Mouse (Mus musculus) heart, embryonic 12.5 days (tissue): ENCODE measurements around the gene Kat6b. TPM values are rescaled to one million over a fixed set of nuclear protein-coding genes. Genes with fewer than 3 reads are reported as not detected.
A peak's percentile ranks its signal among the peaks of the same experiment; 100 is the strongest.
"Not testable (repeated sequence)": the region's sequence is repeated elsewhere in the genome, so short reads cannot be mapped to it uniquely, and the experiment has no call there.

Experiments used
- ATAC-seq: fragments of 200-750 bp; cut with Nextera tagmentation; 2 replicates; pipeline ENCODE4 v1.8.0; 2017; ENCODE audit warnings: moderate TSS enrichment, moderate library complexity; ENCODE audit not compliant: insufficient number of reproducible peaks, low FRiP score
- H3K27ac ChIP-seq: fragments of 300-500 bp; sonication (generic); 2 replicates; pipeline ENCODE4 v1.5.1; 2016; ENCODE audit warnings: mild to moderate bottlenecking, moderate library complexity; ENCODE audit not compliant: poor library complexity, severe bottlenecking
- H3K27me3 ChIP-seq: fragments of 300-500 bp; sonication (generic); replicated peaks from 2 replicates; pipeline ENCODE4 v1.6.1; 2016; ENCODE audit warnings: mild to moderate bottlenecking, moderate library complexity
- H3K36me3 ChIP-seq: fragments of 300-500 bp; sonication (generic); 2 replicates; pipeline ENCODE4 v1.6.1; 2016; ENCODE audit warnings: mild to moderate bottlenecking, moderate library complexity
- H3K4me1 ChIP-seq: fragments of 300-500 bp; sonication (generic); replicated peaks from 2 replicates; pipeline ENCODE4 v1.6.1; 2016; ENCODE audit warnings: mild to moderate bottlenecking
- H3K4me2 ChIP-seq: fragments of 300-500 bp; sonication (generic); 2 replicates; pipeline ENCODE4 v1.6.1; 2016; ENCODE audit warnings: mild to moderate bottlenecking, moderate library complexity
- H3K4me3 ChIP-seq: fragments of 300-500 bp; sonication (generic); 2 replicates; pipeline ENCODE4 v1.5.1; 2016; ENCODE audit warnings: mild to moderate bottlenecking
- H3K9ac ChIP-seq: fragments of 300-500 bp; sonication (generic); 2 replicates; pipeline ENCODE4 v1.6.1; 2016; ENCODE audit warnings: mild to moderate bottlenecking, moderate library complexity
- H3K9me3 ChIP-seq: fragments of 300-500 bp; sonication (generic); replicated peaks from 2 replicates; pipeline ENCODE4 v1.6.1; 2016; ENCODE audit warnings: mild to moderate bottlenecking, moderate library complexity
- WGBS: fragments of 180-500 bp; shearing (Covaris S2); methylation state at CpG from one replicate; pipeline ENCODE4 v1.1.7; 2016; 5-methylcytosine and 5-hydroxymethylcytosine counted together
- polyA plus RNA-seq: library from polyadenylated mRNA; unstranded; fragments of >200 nt; fragmentation: Nextera tagmentation; extraction: Ambion mirVana; gene quantifications from 2 replicates; pipeline ENCODE4 v1.2.1, GENCODE M21; 2016

The Kat6b gene
- polyA plus RNA-seq, 1 experiment from 2014 or later, result 12.2 TPM

DNA sequence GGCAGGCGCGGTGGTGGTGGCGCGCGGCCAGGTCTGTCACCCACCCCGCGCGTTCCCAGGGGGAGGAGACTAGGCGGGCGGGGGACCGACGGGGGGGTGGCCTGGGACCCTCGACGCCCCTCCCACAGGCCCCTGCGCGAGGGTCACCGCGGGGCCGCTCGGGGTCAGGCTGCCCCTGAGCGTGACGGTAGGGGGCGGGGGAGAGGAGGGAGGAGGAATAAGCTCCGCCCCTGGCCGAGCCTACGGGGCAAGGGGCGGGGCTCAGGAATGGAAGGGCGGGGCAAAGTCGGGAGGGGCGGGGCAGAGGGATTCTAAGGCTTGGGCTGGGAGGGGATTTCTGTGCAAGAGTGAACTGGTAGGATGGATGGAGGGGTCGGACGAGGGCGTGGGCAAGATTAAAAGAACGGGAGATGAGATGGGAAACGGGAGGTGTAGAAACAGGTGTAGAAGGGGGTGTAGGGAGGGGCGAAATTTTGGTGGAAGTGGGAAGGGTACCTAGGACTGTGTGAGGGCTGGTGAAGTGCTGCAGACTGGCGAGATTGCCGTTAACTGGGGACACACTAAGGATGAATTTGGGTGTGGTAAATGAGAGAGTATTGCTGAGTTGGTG lies 19.9 kb downstream of the Kat6b start:
- no peaks in the 10 kb centered on the region for H3K27me3 ChIP-seq
- ATAC-seq, result peak; percentile 76
- 1% methylated on average over 25 of the region's 38 CpGs for WGBS
- peaks cover 4% of the 10 kb centered on the region for H3K36me3 ChIP-seq
- H3K4me1 ChIP-seq, result peaks cover 44% of the 10 kb centered on the region
- H3K9ac ChIP-seq, result peak overlapping the region; percentile 82
- H3K4me2 ChIP-seq, result peak overlapping the region; percentile 67
- peak overlapping the region; percentile 95 for H3K27ac ChIP-seq
- peak overlapping the region; percentile 80 for H3K4me3 ChIP-seq
- no peaks in the 10 kb centered on the region for H3K9me3 ChIP-seq

- Histone ChIP-seq H3K27ac (no peak overlapping the region), H3K4me3 (no peak overlapping the region), H3K4me1 (peaks cover 28% of the 10 kb centered on the region), H3K9me3 (no peaks in the 10 kb centered on the region), H3K36me3 (peaks cover 8% of the 10 kb centered on the region), H3K27me3 (no peaks in the 10 kb centered on the region), H3K9ac (no peak overlapping the region), H3K4me2 (no peak overlapping the region)
- WGBS, result 52% methylated on average over 4 of the region's 4 CpGs
- ATAC-seq, result no peak
These were observed 23.8 kb downstream of the Kat6b start for GRCm38 (mm10) chr14:21505036-21505435.

DNA sequence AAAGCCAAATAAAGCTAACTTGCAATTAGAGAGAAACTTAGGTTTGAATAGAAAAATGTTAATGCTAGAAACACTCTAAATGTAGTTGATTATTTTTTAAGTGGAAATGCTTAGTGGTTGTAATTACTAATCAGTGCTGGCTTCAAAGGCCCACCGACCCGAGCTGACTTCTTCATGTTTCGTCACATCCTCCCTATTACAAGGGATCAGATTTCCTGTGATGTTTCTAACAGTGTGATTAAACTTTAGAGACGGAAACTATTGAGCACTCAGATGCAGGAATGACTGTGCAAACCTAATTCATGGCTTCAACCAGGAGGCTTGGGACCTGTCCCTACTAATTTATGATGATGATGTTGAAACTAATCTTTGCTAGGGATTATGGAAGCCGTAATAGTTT lies 25.8 kb downstream of the Kat6b start:
- Histone ChIP-seq H3K4me1 (peaks cover 33% of the 10 kb centered on the region), H3K9me3 (no peaks in the 10 kb centered on the region), H3K4me3 (no peak overlapping the region), H3K9ac (no peak overlapping the region), H3K27ac (no peak overlapping the region), H3K4me2 (no peak overlapping the region), H3K36me3 (peaks cover 8% of the 10 kb centered on the region), H3K27me3 (no peaks in the 10 kb centered on the region)
- 73% methylated on average over 5 of the region's 5 CpGs for WGBS
- ATAC-seq, result no peak

GRCm38 (mm10) chr14:21509111-21509905 lies 28.1 kb downstream of the Kat6b start:
- Histone ChIP-seq H3K27me3 (no peaks in the 10 kb centered on the region), H3K9ac (no peak overlapping the region), H3K4me1 (peaks cover 31% of the 10 kb centered on the region), H3K36me3 (peaks cover 8% of the 10 kb centered on the region), H3K9me3 (no peaks in the 10 kb centered on the region), H3K4me2 (no peak overlapping the region), H3K27ac (no peak overlapping the region), H3K4me3 (no peak overlapping the region)
- ATAC-seq, result no peak
- WGBS, result 77% methylated on average over 3 of the region's 3 CpGs

DNA sequence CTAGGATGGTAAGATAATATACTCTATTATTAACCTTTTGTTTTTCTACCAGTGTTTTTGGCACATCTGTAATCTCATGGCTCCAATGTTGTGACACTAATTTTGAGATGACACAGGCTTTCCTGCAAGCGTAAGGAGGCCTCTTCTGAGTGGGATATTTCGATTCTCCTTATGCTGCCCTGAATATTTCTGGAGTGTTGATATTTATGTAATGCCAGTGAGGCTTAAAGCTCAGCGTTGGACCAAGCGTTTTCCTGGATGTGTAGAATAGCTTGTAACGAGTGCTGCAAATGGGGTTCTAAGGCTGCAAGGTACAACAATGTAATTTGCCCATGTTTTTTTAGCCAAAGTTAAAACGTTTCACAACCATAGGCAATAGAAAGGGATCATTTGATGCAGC lies 30.2 kb downstream of the Kat6b start:
- no peak overlapping the region for H3K4me2 ChIP-seq
- no peaks in the 10 kb centered on the region for H3K9me3 ChIP-seq
- H3K36me3 ChIP-seq, result peaks cover 6% of the 10 kb centered on the region
- 75% methylated on average over 6 of the region's 6 CpGs for WGBS
- H3K27me3 ChIP-seq, result no peaks in the 10 kb centered on the region
- no peak overlapping the region for H3K4me3 ChIP-seq
- peaks cover 23% of the 10 kb centered on the region for H3K4me1 ChIP-seq
- H3K9ac ChIP-seq, result no peak overlapping the region
- no peak for ATAC-seq
- no peak overlapping the region for H3K27ac ChIP-seq

DNA sequence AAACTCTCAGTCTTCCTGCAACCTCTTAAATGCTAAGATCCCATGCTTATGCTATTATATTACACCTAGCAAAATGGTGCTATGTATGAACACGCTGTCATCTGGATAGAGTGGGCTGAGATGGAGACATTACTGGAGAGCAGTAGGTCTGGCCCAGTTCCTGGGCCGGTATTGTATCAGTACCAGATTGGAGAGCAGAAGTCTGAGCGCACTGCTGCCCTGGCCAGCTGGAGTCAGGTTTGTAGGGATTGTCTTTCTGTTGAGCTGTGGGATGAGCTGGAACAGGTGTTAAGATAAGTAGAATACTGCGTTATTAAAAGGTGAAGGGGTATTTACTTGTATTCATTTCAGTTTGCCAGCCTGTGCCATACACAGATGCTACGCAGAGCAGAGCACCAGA lies 34.3 kb downstream of the Kat6b start:
- Histone ChIP-seq H3K36me3 (peaks cover 22% of the 10 kb centered on the region), H3K9ac (no peak overlapping the region), H3K4me2 (no peak overlapping the region), H3K4me1 (peaks cover 33% of the 10 kb centered on the region), H3K27me3 (no peaks in the 10 kb centered on the region), H3K4me3 (no peak overlapping the region), H3K9me3 (no peaks in the 10 kb centered on the region), H3K27ac (no peak overlapping the region)
- WGBS, result 92% methylated on average over 5 of the region's 5 CpGs
- ATAC-seq, result no peak

GRCm38 (mm10) chr14:21519307-21519706 lies 38.1 kb downstream of the Kat6b start:
- no peak overlapping the region for H3K9ac ChIP-seq
- no peak overlapping the region for H3K4me3 ChIP-seq
- no peak overlapping the region for H3K27ac ChIP-seq
- no peaks in the 10 kb centered on the region for H3K27me3 ChIP-seq
- no peak overlapping the region for H3K4me2 ChIP-seq
- no peaks in the 10 kb centered on the region for H3K9me3 ChIP-seq
- H3K36me3 ChIP-seq, result peaks cover 22% of the 10 kb centered on the region
- WGBS, result 63% methylated on average over 3 of the region's 3 CpGs
- H3K4me1 ChIP-seq, result peaks cover 41% of the 10 kb centered on the region
- no peak; the same call in 1 of the 2 replicates for ATAC-seq

GRCm38 (mm10) chr14:21520496-21520895 lies 39.3 kb downstream of the Kat6b start:
- ATAC-seq, result no peak
- H3K4me2 ChIP-seq, result no peak overlapping the region
- no peaks in the 10 kb centered on the region for H3K9me3 ChIP-seq
- no peak overlapping the region for H3K9ac ChIP-seq
- H3K4me1 ChIP-seq, result peaks cover 49% of the 10 kb centered on the region
- peak overlapping the region; percentile 1; the same call in 1 of the 2 replicates for H3K27ac ChIP-seq
- H3K27me3 ChIP-seq, result no peaks in the 10 kb centered on the region
- peaks cover 21% of the 10 kb centered on the region for H3K36me3 ChIP-seq
- 70% methylated on average over 7 of the region's 7 CpGs for WGBS
- no peak overlapping the region for H3K4me3 ChIP-seq

DNA sequence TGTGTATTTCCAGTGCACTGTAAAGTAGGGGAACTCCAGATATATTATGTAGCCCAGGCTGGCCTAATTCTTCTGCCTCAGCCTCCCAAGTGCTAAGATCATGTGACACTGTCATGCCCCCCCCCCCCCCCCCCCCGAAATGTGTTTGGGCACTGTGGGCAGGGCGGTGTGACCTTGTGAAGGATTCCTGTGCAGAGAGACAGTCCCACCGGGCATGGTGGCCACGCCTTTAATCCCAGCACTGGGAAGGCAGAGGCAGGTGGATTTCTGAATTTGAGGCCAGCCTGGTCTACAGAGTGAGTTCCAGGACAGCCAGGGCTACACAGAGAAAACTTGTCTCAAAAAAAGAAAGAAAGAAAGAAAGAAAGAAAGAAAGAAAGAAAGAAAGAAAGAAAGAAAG lies 40.3 kb downstream of the Kat6b start:
- not testable (repeated sequence) for H3K9me3 ChIP-seq, ATAC-seq, H3K27ac ChIP-seq, H3K4me2 ChIP-seq, H3K4me3 ChIP-seq, H3K9ac ChIP-seq, H3K27me3 ChIP-seq
- peaks cover 58% of the 10 kb centered on the region for H3K4me1 ChIP-seq
- H3K36me3 ChIP-seq, result peaks cover 16% of the 10 kb centered on the region
- 69% methylated on average over 3 of the region's 4 CpGs for WGBS

GRCm38 (mm10) chr14:21522312-21522978 lies 41.2 kb downstream of the Kat6b start:
- no peak overlapping the region for H3K4me3 ChIP-seq
- no peak overlapping the region for H3K9ac ChIP-seq
- H3K4me1 ChIP-seq, result peaks cover 60% of the 10 kb centered on the region
- no peak for ATAC-seq
- H3K27ac ChIP-seq, result no peak overlapping the region
- H3K4me2 ChIP-seq, result peak overlapping the region; percentile 46
- H3K27me3 ChIP-seq, result no peaks in the 10 kb centered on the region
- WGBS, result 60% methylated on average over 16 of the region's 16 CpGs
- H3K9me3 ChIP-seq, result no peaks in the 10 kb centered on the region
- peaks cover 6% of the 10 kb centered on the region for H3K36me3 ChIP-seq

- H3K4me2 ChIP-seq, result no peak overlapping the region
These were observed 42.0 kb downstream of the Kat6b start for GRCm38 (mm10) chr14:21523234-21523633.

More at GRCm38 (mm10) chr14:21523234-21523633, 42.0 kb downstream of the Kat6b start:
- Histone ChIP-seq H3K27me3 (no peaks in the 10 kb centered on the region), H3K4me3 (no peak overlapping the region), H3K4me1 (peaks cover 65% of the 10 kb centered on the region), H3K9me3 (no peaks in the 10 kb centered on the region), H3K9ac (no peak overlapping the region), H3K36me3 (0 out of 2 replicates have a peak, but pooled peaks cover 3% of the 10 kb centered on the region), H3K27ac (peak overlapping the region; percentile 34; the same call in 1 of the 2 replicates)
- 41% methylated on average over 9 of the region's 9 CpGs for WGBS
- ATAC-seq, result no peak
